Mouse (Mus musculus): ENCODE results near the gene Ect2.

DNA sequence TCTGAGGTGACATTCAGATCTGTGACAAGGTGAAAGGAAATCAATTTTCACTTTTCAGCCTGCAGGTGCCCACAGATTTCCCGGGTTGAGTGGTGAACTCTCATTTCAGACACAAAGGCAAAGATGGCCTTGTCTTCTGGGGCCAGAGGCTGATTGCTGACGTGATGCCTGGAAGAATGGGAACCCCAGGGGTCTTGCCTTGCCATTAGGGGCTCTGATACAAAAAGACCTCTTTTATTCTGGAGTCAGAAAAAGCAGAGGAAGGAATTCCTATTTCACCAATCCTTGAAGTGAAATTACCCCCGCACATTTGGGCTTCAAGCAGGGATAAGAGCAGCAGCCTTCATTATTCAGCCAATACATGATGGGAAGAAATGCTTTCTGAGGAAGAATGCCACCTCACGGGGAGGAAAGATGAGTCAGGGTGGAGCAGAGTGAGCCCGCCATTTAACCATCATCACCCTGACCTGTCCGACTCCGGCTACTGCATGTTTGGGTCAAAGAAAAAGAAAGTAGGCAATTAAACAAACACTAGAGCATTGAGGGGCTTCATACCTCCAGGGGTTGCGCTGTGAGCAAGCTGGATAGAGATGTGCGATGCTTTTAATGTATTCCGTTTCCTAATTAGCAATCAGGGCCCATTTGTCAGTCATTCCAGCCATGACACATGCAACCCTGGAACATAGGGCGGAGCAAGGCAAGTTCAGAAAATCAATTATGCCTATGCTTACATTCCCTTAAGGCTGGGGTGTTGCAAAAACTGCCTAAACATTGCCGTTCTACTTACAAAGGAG, 94.0 kb downstream of the Ect2 start:
- TF ChIP-seq CTCF (IDR thresholded peaks at IDR 0.05; ENCODE audit: low read depth) (no peak), EP300 (optimal IDR thresholded peaks at IDR 0.05) (no peak)
